Comparison of ENCODE assay signal across 19 mouse cellular contexts in genomic region chr4:132071674-132072073, GRCm38 (mm10). TPM values are rescaled to one million over a fixed set of nuclear protein-coding genes. Genes with fewer than 3 reads are reported as not detected.
DNase-seq lines count a peak whose midpoint lies in the region; ATAC-seq and TF ChIP-seq lines count a peak whose summit lies in the region.
"Had no signal": no experiment of that assay in that cellular context is flagged by ENCODE, and none has a peak within 500 bp of the region (broad histone marks: within the 10 kb centered on the region; RNA-seq: fewer than 3 reads in every experiment).

No protein-coding gene starts in this region.

- no peak for TF ChIP-seq CTCF in liver, adult 2 months (IDR thresholded peaks at IDR 0.05; ENCODE audit: low read depth, low read length)
- no peak for TF ChIP-seq CTCF in liver, postnatal 0 days (IDR thresholded peaks at IDR 0.05; ENCODE audit: low read depth)

- peaks cover 66% of the 10 kb centered on the region for H3K4me1 ChIP-seq in heart, embryonic 12.5 days (replicated peaks)
- H3K4me1 ChIP-seq in liver, adult 2 months (ENCODE audit: control insufficient read depth, insufficient read depth, low read length): peaks cover 45% of the 10 kb centered on the region
- peaks cover 82% of the 10 kb centered on the region for H3K4me1 ChIP-seq in liver, embryonic 11.5 days (replicated peaks; ENCODE audit: control insufficient read depth, insufficient read depth, low read length)
- peaks cover 62% of the 10 kb centered on the region for H3K4me1 ChIP-seq in liver, postnatal 0 days (ENCODE audit: insufficient read depth)

- H3K79me2 ChIP-seq in liver, adult 2 months (ENCODE audit: control insufficient read depth, insufficient read depth, low read length): peaks cover 40% of the 10 kb centered on the region; the same call in 1 of the 2 replicates

- no peak overlapping the region for H3K27ac ChIP-seq in heart, embryonic 12.5 days (ENCODE audit: poor library complexity, severe bottlenecking)
- H3K27ac ChIP-seq in liver, adult 2 months (replicated peaks; ENCODE audit: insufficient read depth, low read depth, low read length): no peak overlapping the region
- H3K27ac ChIP-seq in liver, embryonic 11.5 days (ENCODE audit: low read depth, low read length): no peak overlapping the region; the same call in 1 of the 2 replicates
- peak overlapping the region; percentile 96 for H3K27ac ChIP-seq in liver, postnatal 0 days (ENCODE audit: low read depth)
- H3K27ac ChIP-seq: hindbrain, embryonic 12.5 days; limb, embryonic 12.5 days; lung, embryonic 15.5 days; macrophage; neural tube, embryonic 13.5 days had no signal

- 93% methylated on average over 2 of the region's 2 CpGs for WGBS in heart, embryonic 12.5 days
- 95% methylated on average over 2 of the region's 2 CpGs for WGBS in liver, adult 2 months
- WGBS in liver, embryonic 11.5 days: 90% methylated on average over 2 of the region's 2 CpGs
- 88% methylated on average over 2 of the region's 2 CpGs for WGBS in liver, postnatal 0 days (ENCODE audit: insufficient replicate concordance)

- TF ChIP-seq POLR2A in liver, adult 2 months (IDR thresholded peaks at IDR 0.05; ENCODE audit: extremely low read depth, insufficient read depth, low read length): no peak

- ATAC-seq in heart, embryonic 12.5 days (ENCODE audit: insufficient number of reproducible peaks, low FRiP score): no peak
- ATAC-seq in liver, embryonic 11.5 days (replicated peaks; ENCODE audit: low FRiP score): no peak
- ATAC-seq in liver, postnatal 0 days: no peak

- DNase-seq in heart, postnatal 10 days: no peak
- peak; percentile 57 for DNase-seq in liver, adult 2 months (ENCODE audit: extremely low read depth, low read depth, low spot score)
- no peak for DNase-seq in liver
- no peak for DNase-seq in liver, embryonic 11.5 days (ENCODE audit: low spot score)
- no peak for DNase-seq in liver, postnatal 0 days
- no peak for DNase-seq in embryo, embryonic 9.5 days (ENCODE audit: extremely low spot score)
- DNase-seq: adrenal gland, adult 2 months; cerebellum, postnatal 14 days; gastrocnemius, adult 2 months; midbrain, embryonic 14.5 days had no signal

- no peak overlapping the region for H3K9ac ChIP-seq in heart, embryonic 12.5 days
- H3K9ac ChIP-seq in liver, adult 2 months (ENCODE audit: low read depth, low read length): no peak overlapping the region
- H3K9ac ChIP-seq in liver, embryonic 11.5 days (ENCODE audit: low read depth, low read length): no peak overlapping the region; the same call in 1 of the 2 replicates
- peak overlapping the region; percentile 97 for H3K9ac ChIP-seq in liver, postnatal 0 days (replicated peaks)
- H3K9ac ChIP-seq: hindbrain, embryonic 12.5 days; limb, embryonic 12.5 days; lung, embryonic 15.5 days; neural tube, embryonic 13.5 days had no signal

- intact Hi-C loops in heart, postnatal 10 days (cut with DNase I): no loop called here

- H3K9me3 ChIP-seq in heart, embryonic 12.5 days (replicated peaks): no peaks in the 10 kb centered on the region
- no peaks in the 10 kb centered on the region for H3K9me3 ChIP-seq in liver, embryonic 11.5 days (ENCODE audit: control insufficient read depth, low read length)
- H3K9me3 ChIP-seq in liver, postnatal 0 days (ENCODE audit: low read length): no peaks in the 10 kb centered on the region
- H3K9me3 ChIP-seq: hindbrain, embryonic 12.5 days; limb, embryonic 12.5 days; lung, embryonic 15.5 days; neural tube, embryonic 13.5 days had no signal

- H3K4me3 ChIP-seq in heart, embryonic 12.5 days: peak overlapping the region; percentile 5; the same call in 1 of the 2 replicates
- no peak overlapping the region for H3K4me3 ChIP-seq in liver, adult 2 months (ENCODE audit: insufficient read depth, low read depth, low read length)
- H3K4me3 ChIP-seq in liver, embryonic 11.5 days (ENCODE audit: low read depth, low read length): no peak overlapping the region
- H3K4me3 ChIP-seq in liver, postnatal 0 days (ENCODE audit: low read depth, low read length): peak overlapping the region; percentile 95
- H3K4me3 ChIP-seq: gastrocnemius, adult 2 months; hindbrain, embryonic 12.5 days; limb, embryonic 12.5 days; lung, embryonic 15.5 days; neural tube, embryonic 13.5 days had no signal

- peaks cover 7% of the 10 kb centered on the region for H3K36me3 ChIP-seq in heart, embryonic 12.5 days
- H3K36me3 ChIP-seq in liver, adult 2 months (ENCODE audit: control insufficient read depth, insufficient read depth, low read length): peaks cover 2% of the 10 kb centered on the region; the same call in 1 of the 2 replicates
- peaks cover 13% of the 10 kb centered on the region for H3K36me3 ChIP-seq in liver, embryonic 11.5 days (ENCODE audit: control insufficient read depth, insufficient read depth, low read length)
- peaks cover 48% of the 10 kb centered on the region for H3K36me3 ChIP-seq in liver, postnatal 0 days (replicated peaks; ENCODE audit: insufficient read depth, low read length)
- H3K36me3 ChIP-seq: hindbrain, embryonic 12.5 days; limb, embryonic 12.5 days; lung, embryonic 15.5 days; neural tube, embryonic 13.5 days had no signal

- no peaks in the 10 kb centered on the region for H3K27me3 ChIP-seq in heart, embryonic 12.5 days (replicated peaks)
- no peaks in the 10 kb centered on the region for H3K27me3 ChIP-seq in liver, adult 2 months (ENCODE audit: control insufficient read depth, insufficient read depth, low read length)
- no peaks in the 10 kb centered on the region for H3K27me3 ChIP-seq in liver, embryonic 11.5 days (replicated peaks; ENCODE audit: control insufficient read depth, insufficient read depth, low read length)
- no peaks in the 10 kb centered on the region for H3K27me3 ChIP-seq in liver, postnatal 0 days (ENCODE audit: insufficient read depth, low read length)
- H3K27me3 ChIP-seq: lung, embryonic 15.5 days had no signal

- peak overlapping the region; percentile 91 for H3K4me2 ChIP-seq in heart, embryonic 12.5 days
- H3K4me2 ChIP-seq in liver, embryonic 11.5 days: peak overlapping the region; percentile 99
- H3K4me2 ChIP-seq in liver, postnatal 0 days (ENCODE audit: low read depth, low read length): peak overlapping the region; percentile 85
- H3K4me2 ChIP-seq: hindbrain, embryonic 12.5 days; limb, embryonic 12.5 days; lung, embryonic 15.5 days; neural tube, embryonic 13.5 days had no signal

- TF ChIP-seq EP300 in liver, postnatal 0 days (IDR thresholded peaks at IDR 0.05; ENCODE audit: low read depth): no peak; the same call in 1 of the 2 replicates

RNA-seq across cellular contexts. Expression of gene Gm10300, which starts 2.8 kb away (rescaled TPM):
- 0.15 and 0.28 TPM in 2 replicates for polyA plus RNA-seq in heart, embryonic 12.5 days (2016; fragmentation: Nextera tagmentation; extraction: Ambion mirVana)
- total RNA-seq in heart, postnatal 10 days (2021): under 1 TPM in 1 of 2 experiments, not detected in 1; 0.10 TPM
- total RNA-seq in liver, adult 2 months (2014; rRNA removed): 0.09 and 0.20 TPM in 2 replicates
- 0.04 and 0.13 TPM in 2 replicates for polyA plus RNA-seq in liver, adult 2 months (2012; rRNA removed)
- 0.10 and 0.11 TPM in 2 replicates for polyA plus RNA-seq in liver, embryonic 11.5 days (2014; fragmentation: Nextera tagmentation; extraction: Ambion mirVana)
- polyA plus RNA-seq in liver, postnatal 0 days (2015; fragmentation: Nextera tagmentation; extraction: Ambion mirVana): 0.18 and 0.28 TPM in 2 replicates
- total RNA-seq: layer of hippocampus, postnatal 25 days had no signal
- polyA plus RNA-seq: C2C12; forebrain, embryonic 11.5 days; midbrain, embryonic 14.5 days had no signal

RNA-seq across cellular contexts. Expression of gene Epb41, which starts 3.4 kb away (rescaled TPM):
- 97.6 and 102 TPM in 2 replicates for polyA plus RNA-seq in heart, embryonic 12.5 days (2016; fragmentation: Nextera tagmentation; extraction: Ambion mirVana)
- total RNA-seq in heart, postnatal 10 days (2021): 100 to 1,000 TPM in 1 of 2 experiments, 10 to 100 TPM in 1; 86.0 to 131 TPM
- total RNA-seq in liver, adult 2 months (2014; rRNA removed): 46.8 and 48.0 TPM in 2 replicates
- polyA plus RNA-seq in liver, adult 2 months (2012; rRNA removed): 29.6 and 40.7 TPM in 2 replicates
- polyA plus RNA-seq in liver, embryonic 11.5 days (2014; fragmentation: Nextera tagmentation; extraction: Ambion mirVana): 108 and 116 TPM in 2 replicates
- 65.7 and 75.1 TPM in 2 replicates for polyA plus RNA-seq in liver, postnatal 0 days (2015; fragmentation: Nextera tagmentation; extraction: Ambion mirVana)

Comparison
In these comparisons a context has a peak if more than half of its experiments do, and no peak if none do; other contexts are left out.
1. H3K4me3 ChIP-seq: peak in heart, embryonic 12.5 days (single experiment) and liver, postnatal 0 days (single experiment); none in liver, adult 2 months (single experiment) and liver, embryonic 11.5 days (single experiment).
2. Peak in every context shown above with its lines, with median percentiles within 50 percentile points of each other: H3K4me2 ChIP-seq.